Mouse (Mus musculus) lung, postnatal 4 days (tissue): Measurements from ENCODE around the gene Myo10.
"Not testable (repeated sequence)": the region's sequence is repeated elsewhere in the genome, so short reads cannot be mapped to it uniquely, and the experiment has no call there.

ENCODE experiments used
- DNase-seq, 2 experiments: peaks; one replicate each; pipeline ENCODE4 v3.0.0; 2021

Gene Myo10

DNA sequence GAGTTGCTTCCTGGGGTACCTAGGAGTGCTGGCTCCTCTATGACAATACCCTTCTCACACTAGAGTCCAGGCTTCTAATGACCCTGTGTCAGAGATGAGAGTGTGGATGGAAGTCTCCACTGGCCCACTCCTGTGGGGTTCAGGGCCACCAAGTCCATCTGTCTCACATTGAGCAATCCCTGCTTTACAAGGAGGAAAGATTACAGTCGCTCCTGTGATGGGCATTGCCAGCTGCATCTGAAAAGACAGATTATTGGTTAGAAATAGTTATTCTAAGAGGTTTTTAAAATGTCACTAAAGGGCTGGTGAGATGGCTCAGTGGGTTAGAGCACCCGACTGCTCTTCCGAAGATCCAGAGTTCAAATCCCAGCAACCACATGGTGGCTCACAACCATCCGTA lies 72.4 kb downstream of the Myo10 start:
- no peak for DNase-seq

DNA sequence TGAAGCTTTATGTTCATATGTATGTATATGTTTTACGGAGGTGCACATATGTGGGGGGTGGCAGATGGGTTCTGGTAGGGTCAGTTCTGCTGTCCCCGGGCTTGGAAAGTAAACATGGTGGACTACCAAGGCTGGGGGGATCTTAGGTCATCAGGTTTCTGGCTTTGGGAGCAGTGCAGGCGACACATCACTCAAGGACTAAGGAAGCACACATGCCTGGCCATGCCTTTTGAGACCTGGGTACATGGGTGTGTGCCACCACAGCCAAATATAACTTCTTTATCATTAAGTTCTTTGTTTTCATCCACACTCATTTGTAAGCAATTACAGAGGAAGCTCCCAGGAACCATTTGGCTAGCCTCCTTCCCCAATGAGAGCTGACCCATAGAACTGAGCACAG lies 72.9 kb downstream of the Myo10 start:
- no peak for DNase-seq

DNA sequence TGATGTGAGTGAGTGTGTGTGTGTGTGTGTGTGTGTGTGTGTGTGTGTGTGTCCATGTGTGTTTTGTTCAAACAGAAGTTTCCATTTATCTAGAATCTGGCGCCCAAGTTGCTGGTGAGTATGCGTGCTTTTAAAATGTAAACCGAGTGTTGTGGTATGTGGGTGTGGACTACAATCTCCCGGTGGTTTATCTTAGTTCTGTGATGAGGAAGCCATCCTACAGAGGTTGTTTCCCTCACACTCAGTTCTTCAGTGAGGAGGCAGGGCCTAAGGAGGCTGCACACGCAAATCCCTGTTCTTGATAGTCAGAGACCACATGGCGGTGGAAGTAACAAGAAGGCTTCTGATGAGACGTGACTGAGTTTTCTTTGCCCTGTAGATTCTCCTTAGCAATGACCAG lies 73.6 kb downstream of the Myo10 start:
- DNase-seq: no peak

DNA sequence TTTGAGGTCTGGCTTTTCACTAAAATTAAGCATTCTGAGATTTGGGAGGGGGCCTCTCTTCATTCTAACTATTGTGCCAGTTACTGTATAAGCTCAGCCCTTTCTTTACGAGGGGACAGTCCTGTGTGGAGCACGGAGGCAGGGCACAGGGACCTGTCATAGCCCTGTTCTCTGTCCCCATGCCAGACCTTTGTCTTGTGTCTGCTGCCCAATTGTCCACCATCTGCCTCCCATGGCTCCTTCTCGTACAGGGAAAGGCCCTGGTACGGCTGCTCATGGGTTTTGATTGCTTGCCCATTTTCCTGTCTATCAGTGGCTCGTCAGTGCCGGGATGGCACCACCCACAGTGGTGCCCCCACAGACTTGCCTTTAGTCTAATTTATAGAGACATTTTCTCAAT lies 74.3 kb downstream of the Myo10 start:
- DNase-seq: no peak

DNA sequence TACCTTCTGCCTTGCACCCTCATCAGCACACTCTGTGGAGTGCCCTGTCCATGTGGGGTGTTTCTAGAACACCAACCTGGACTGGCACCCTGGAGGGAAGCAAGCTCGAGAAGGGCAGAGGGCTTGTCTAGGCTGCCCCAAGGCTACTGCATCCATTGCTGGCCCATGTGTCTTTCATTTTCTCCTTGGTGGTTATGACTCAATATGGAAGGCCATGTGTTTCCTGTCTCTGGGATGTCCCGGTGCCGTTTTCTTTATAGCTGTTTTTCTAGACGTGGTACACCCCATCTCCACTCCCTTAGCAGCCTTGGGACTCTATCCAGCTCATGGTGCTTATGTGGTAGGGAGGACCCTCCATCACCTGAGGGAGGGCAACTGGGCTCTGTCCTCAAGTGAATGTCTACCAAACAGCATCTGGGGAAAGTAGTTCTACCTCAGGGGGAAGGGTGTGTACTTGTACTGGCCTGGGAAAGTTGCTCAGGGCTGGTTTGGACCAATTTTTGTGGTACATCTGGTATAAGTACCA lies 76.8 kb downstream of the Myo10 start:
- no peak for DNase-seq

DNA sequence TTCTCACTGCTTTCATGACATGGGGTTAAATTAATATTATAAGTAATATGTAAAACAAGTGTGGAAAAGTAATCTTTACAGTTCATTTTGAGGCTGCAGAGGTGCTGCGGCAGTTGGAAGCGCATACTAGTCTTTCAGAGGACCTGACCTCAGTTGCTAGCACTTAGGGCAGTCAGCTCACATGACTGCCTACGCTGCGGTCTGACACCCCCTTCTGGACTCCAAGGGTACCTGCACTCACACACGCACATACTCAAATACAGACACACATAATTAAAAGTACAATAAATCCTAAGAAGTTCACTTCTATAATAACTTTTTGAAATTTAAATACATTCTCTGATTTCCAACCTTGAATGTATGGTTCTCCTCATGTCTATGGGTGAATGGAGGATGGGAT lies 80.3 kb downstream of the Myo10 start:
- no peak for DNase-seq

DNA sequence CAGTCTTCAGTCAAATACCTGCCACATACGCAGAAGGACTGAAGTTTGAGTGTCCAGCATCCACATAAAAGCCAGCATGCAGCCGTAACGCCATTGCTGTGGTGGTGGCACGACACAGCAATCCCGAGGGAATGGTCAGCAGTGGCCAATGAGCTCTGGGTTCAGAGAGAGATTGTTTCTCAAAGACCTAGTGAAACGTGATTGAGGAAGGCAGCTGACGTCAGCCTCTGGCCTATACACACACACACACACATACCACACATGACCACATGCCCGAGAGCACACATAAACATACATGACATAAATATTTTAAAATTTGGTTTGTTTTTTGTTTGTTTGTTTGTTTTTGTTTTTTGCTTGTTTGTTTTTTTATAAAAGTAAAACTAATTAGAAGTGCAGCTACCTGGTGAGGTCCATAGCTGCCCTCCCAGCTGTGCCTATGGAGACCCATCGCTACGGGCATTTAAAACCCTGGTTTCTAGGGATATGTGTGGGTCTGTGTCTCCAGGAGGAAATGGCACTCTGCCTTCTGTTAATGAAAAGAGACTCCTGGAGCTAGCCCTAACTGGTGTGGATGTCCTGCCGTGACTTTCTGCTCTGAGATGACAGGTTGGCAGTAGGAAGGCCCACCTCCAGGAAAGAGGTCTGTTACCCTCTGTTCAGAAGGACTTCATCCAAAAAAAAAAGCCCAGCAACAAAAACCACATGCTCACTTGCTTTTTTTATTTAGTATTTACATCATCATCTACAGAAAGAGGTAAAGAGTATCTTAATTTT lies 82.7 kb downstream of the Myo10 start:
- no peak for DNase-seq

DNA sequence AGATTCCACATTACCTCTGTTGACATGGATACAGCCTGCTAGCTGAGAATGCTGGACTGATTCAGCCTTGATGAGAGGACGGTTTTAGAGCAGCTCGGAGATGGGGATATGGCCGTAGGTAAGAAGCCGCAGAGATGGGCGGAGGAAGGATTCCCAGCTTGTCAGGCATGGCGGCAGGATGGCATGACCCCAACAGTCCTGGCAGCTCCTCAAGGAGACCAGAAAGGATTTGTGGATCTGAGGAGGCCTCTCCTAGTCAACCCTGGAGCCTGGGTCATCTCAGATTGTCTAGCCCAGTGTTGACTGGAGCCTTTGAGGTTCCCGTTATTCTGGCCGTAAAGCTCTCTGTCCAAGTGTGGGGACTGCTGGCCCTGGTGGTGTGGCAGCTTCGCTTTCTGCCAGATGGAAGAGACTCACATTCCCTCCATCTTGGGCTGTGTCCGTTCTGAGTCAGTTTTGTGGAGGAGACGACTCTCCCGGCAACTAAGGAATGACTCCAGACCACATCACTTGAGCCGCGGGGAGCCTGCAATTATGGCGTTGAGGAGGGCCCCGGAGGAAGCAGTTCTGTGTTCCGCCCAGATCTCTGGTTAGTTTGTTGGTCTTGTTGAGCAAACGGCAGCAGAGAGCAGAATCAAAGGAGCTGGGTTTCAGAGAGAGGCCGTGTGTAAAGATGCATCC lies 84.7 kb downstream of the Myo10 start:
- peak in 1 of 2 experiments; percentile 38 for DNase-seq

DNA sequence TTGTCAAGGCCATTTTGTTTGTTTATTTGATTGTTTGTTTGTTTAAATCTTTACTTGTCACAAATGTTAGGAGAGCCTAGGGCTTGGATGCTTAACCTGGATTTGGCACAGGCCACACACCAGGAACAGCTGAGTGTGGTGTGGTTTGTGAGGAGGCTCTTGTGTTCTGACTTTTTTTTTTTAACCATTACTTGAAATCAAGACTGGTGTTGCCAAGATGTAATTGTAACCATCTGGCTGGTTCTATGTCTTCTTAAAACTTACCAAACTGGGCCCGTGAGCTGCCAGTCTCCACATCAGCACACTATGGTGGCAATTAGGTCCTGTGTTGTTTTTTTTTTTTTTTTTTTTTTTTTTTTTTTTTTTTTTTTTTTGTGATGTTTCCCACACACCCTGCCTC lies 85.6 kb downstream of the Myo10 start:
- no peak for DNase-seq

DNA sequence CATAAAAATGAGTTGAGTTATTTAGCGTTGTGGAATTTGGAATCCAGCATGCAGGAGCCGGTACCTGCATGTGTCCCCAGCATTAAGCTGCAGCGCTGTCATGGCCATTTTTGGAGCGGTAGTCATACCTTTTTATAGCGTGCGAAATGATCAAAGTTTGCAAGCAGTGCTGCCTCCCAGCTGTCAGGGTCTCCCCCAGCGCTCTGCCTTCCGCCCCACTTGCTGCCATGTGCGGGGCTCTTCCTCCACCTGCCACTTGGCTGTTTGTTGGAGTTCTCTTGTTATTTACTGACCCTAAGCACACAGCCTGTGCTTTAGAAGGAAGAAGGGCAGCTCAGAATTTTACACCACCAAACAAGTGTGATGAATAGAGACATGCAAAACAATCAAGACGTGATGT lies 88.6 kb downstream of the Myo10 start:
- no peak for DNase-seq

DNA sequence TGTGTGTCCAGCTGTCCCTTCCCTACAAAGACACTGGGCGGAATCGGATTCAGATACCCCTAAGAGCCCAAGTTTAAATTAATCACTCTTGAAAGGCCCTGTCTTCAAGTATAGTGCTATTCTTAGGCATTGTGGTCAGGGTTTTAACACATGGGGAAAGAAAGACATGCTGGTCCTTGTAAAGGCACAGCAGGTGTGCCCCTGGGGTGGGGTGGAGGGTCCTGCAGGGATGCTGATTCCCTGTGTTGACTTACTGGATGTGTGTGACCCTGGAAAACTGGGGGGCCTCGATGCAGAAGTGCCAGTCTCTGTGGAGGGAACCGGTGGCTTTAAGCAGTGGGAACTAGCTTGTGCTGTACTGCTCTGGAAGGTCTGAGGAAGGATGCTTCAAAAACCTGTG lies 90.6 kb downstream of the Myo10 start:
- DNase-seq: no peak

DNA sequence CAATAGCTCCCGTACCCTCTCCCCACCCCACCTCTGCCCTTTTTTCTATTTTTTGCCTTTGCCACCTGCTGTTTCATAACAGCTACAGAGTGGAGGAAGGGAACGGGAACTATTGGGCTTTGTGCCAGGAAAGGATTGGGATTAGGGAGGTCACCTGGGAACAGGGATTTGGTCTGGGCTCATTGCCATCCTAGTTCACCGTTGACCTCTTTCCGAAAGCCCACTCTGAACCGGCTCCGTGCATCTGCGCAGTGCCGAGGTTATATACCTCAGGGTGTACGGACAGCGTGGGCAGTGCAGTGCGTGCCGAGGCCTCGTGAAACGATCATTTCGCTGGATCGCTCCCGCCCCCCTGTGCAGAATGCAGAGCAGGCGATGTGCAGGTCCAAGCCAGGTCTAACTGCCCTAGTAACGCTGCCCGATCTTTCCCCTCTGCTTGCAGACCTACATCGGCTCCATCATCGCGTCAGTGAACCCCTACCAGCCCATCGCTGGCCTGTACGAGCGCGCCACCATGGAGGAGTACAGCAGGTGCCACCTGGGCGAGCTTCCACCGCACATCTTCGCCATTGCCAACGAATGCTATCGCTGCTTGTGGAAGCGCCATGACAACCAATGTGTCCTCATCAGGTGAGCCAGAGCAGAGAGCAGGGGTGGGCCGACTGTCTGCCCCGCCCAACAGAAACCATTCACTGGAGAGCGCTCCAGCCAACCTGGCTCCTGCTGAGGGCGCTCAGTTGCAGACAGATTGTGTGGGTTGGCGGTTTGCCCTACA lies 91.4 kb downstream of the Myo10 start:
- DNase-seq: no peak

DNA sequence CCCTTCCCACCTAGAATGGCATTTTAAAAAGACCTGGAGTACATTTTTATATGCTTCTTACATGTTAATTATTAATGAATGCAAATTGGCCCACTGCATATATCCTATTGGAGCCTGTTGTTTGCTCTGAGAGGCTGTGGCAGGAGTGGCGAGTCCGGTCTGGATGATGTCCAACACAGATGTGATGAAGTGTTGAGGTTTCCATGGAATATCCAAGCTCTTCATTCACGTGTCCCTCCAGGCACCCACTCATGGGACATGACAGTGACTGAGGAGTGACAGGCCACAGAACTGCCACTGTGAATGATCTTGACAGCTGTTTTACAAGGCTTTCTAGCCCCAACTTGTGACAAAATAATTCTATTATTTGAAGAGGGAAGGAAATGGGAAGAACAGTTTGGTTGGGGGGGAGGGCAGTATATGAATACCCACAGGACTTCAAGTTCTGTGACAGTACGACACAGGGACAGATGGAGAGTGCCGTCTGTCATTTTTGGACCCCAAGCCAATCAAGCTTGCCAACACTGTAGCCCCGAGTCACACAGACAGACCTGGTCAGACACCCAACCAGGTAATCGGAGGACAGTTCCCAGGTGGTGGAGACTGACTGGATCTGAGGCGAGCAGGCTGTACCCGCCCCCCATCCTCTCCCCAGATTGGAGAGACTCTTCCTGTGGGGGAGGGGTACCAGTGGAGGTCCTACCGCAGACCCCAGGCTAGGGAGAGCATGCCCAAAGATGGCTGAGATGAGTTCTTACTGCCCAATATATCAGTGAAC lies 93.1 kb downstream of the Myo10 start:
- peak; percentile 39 to 67 for DNase-seq

DNA sequence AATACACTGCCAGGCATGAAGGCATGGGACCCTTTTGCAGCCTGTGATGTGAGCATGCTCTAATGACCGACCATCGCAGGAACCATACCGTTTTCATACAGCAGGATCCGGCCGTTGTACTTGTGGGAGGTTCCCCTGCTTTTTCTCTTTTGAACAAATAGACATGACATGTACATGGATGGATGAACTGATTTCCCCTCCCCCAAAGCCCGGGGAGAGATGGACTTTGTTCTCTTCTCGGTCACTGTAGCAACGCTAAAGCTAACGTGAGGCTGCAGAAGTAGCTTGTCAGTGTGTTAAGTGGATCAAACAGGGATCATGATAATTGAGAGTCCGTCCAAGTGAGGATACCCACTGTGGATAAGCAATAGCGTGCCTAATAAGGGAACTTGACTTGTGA lies 93.7 kb downstream of the Myo10 start:
- no peak for DNase-seq

DNA sequence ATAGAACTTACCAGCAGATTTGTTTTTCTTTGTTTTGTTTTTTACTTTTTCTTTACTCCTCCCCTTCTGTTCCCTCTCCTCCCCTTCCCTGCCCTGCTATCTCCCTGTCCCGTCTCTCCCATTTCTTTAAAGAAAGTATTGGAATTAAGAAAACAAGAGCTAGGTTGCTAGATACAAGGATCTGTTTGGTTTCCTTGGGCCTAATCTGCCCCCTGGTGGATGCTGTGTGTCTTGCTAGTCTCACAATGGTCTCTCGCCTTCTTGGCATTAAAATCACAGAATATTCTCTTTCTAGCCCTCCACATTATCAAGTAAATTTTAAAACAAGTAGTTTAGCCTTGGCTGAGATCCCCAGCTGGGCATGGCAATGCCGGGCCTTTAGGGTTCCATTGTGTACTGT lies 94.7 kb downstream of the Myo10 start:
- peak; percentile 65 to 85 for DNase-seq

DNA sequence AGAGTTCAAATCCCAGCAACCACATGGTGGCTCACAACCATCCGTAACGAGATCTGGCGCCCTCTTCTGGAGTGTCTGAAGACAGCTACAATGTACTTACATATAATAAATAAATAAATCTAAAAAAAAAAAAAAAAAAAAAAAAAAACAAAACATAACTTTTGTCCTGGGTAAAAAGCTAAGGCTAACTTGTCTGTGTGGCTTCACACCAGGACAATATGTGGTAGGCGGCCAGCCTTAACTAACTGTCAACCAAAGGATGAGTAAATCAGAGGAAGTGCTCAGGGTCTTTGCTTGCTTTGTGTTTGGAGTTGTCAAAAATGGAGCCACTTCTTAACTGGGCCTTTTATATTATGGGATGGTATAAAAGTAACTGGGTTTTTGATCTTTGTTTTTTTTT lies 95.8 kb downstream of the Myo10 start:
- DNase-seq: not testable (repeated sequence)

DNA sequence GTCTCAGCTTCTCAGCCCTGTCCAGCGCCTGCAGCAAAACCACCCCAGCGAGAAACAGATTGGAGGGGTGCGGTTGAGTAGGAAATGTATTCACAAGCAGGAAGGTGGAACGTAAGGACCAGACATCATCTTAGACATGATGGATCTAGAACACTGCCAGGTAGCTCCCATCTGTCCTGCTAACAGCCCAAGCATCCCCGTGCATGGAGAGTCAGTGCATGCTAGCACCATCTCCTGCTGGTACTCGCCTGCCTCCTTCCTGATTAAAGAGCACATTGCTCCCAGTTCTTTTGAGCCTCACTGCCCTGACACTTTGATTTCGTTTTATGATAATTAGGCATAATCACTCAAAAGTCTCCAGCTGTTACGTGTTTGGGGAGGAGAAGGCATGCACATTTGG lies 96.9 kb downstream of the Myo10 start:
- no peak for DNase-seq

DNA sequence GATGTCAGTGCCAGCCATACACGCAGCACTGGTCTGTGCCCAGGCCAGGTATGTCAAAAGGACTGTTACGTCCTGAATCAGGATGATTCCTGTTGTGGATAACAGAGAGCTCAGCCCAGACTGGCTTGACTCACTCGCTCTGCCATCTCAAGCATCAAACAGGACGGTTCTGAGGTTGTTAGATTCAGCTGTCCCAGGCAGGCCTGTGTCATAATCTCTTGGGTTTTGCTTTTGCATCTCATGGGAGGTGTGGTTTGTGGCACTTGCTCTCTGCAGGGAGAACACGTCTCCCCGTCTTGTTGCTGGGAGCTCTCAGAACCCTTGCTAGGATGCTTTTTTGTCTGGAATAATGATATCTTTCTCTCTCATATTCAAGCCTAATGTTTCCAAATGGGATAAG lies 97.9 kb downstream of the Myo10 start:
- DNase-seq: no peak

DNA sequence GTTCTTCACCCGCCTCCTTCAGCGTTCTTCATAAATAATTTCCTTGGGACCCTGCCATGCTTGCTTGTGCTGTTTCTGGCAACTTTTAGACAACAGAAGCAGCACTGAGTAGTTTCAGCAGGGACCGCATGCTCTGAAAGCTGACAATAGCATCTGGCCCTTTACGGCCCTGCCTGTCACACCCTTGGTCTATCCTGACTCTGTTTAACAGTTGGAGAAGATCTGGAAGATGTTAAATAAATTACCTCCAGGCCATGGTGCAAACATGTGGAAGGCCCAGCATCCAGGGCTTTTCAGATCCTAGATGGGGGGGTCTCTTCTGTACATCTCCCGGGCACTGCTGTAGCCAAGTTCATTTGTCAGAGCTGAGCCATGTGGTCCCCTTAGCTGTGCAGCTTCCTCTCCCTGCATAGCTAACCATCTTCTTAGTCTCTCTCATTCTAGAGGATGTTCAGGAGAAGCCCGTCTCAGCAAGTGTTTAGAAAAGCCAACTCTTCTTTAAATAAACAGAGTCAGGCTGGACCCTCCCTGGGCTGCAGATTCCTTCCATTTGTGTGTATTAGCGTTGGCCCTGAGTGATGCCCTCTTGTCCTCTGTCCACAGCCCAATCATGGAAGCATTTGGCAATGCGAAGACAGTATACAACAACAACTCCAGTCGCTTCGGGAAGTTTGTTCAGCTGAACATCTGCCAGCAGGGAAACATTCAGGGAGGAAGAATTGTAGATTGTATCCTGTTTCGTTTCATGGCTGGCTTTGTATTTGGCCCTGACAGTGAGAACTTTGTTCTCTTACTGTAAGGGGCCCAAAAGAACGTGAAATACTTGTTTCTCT lies 101.2 kb downstream of the Myo10 start:
- DNase-seq: peak; percentile 54 to 64

DNA sequence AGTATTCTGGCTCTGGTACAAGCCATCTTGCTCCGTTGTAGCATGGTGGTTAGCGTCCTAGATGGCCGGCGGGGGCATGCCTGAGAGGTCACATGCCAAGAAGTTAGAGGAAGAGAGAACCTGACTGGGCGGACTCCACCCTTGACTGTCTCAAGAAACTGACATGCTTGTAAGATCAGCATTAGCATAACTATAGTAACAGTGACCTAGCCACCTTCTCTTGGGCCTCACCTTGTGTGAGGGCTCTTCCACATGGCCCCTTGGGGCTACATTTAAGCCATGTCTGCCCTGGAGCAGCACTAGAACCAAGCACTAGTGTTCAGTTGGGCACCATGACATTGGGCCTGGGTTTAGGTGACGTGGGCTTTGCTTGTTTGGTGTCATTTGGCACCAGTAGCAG lies 102.2 kb downstream of the Myo10 start:
- DNase-seq: no peak

DNA sequence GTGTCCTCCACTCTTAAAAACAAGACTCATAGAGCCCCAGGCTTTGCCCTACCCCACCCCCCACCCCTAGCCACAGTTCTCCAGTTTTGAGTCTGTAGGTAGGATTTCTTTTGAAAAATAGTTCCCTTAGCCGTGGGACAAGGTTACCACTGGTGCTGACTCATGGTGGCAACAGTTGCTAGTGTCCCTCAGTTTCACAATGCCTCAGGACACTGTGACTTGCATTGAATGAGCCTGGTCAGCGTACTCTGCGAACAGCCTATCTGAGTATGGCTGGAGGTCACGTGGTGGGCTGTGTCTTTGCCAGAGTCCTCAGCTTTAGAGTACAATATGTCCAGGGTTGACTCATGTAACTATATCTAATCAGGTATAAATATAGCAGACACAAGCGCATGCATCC lies 104.5 kb downstream of the Myo10 start:
- DNase-seq: no peak

DNA sequence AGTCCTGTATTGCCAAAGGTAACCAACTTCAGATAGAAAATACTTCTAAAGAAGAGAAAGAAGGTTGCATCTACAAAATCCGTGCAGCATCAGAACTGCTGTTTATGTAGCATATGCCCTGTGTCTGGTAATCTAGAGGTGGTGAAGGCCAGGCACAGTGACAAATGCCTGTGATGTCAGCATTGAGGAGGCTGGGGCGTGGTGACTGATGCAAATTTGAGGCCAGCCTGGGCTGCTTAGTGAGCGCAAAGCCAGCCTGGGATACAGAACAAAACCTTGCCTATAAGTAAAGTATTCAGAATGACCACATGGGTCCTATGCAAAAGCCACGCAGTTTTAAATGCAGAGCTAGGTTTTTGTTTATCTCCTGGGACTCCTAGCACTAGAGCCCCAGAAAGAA lies 106.2 kb downstream of the Myo10 start:
- no peak for DNase-seq
